Mouse (Mus musculus) G1E (cell line): ENCODE measurements around the gene Dync1li1. TPM values are rescaled to one million over a fixed set of nuclear protein-coding genes. Genes with fewer than 3 reads are reported as not detected.

Experiments
- ATAC-seq: 2 replicates; pipeline ENCODE4 v1.8.0; 2016; ENCODE audit warnings: mild to moderate bottlenecking; ENCODE audit not compliant: insufficient number of reproducible peaks, poor library complexity, low FRiP score, severe bottlenecking; ENCODE audit errors: extremely low read depth
- DNase-seq: peaks from one replicate; pipeline ENCODE4 v3.0.0; 2012; ENCODE audit warnings: low spot score
- H3K27me3 ChIP-seq: 2 replicates; pipeline ENCODE4 v1.6.1; 2012; ENCODE audit warnings: mild to moderate bottlenecking, low read length, inconsistent platforms; ENCODE audit not compliant: insufficient read depth
- H3K36me3 ChIP-seq: replicated peaks from 2 replicates; pipeline ENCODE3; 2012; ENCODE audit warnings: mild to moderate bottlenecking, inconsistent platforms
- H3K4me1 ChIP-seq: 2 replicates; pipeline ENCODE4 v1.6.1; 2012; ENCODE audit warnings: low read depth, low read length, inconsistent platforms, mixed read lengths; ENCODE audit not compliant: insufficient read depth
- H3K4me3 ChIP-seq: 2 replicates; pipeline ENCODE4 v1.5.1; 2012; ENCODE audit warnings: low read depth, mild to moderate bottlenecking, inconsistent platforms, low read length, moderate library complexity, mixed read lengths
- H3K9me3 ChIP-seq: replicated peaks from 2 replicates; pipeline ENCODE4 v1.6.1; 2012; ENCODE audit warnings: inconsistent platforms
- CTCF ChIP-seq: IDR thresholded peaks from 2 replicates; pipeline ENCODE4 v1.5.1; 2012; ENCODE audit warnings: low read depth, low read length, inconsistent platforms, mixed read lengths
- GATA1 ChIP-seq: IDR thresholded peaks from 2 replicates; pipeline ENCODE4 v1.6.1; 2012; ENCODE audit warnings: borderline replicate concordance, low read length, inconsistent platforms, mixed read lengths
- GATA2 ChIP-seq: IDR thresholded peaks from 2 replicates; pipeline ENCODE4 v1.6.1; 2012; ENCODE audit warnings: low read depth, low read length, inconsistent platforms, borderline replicate concordance
- POLR2AphosphoS5 ChIP-seq: IDR thresholded peaks from 2 replicates; pipeline ENCODE4 v1.6.1; 2012; ENCODE audit warnings: low read depth, low read length, inconsistent platforms; ENCODE audit not compliant: insufficient replicate concordance
- TAL1 ChIP-seq: conservative IDR thresholded peaks from 2 replicates; pipeline ENCODE4 v1.6.1; 2012; ENCODE audit warnings: low read depth, low read length, inconsistent platforms, mixed read lengths
- polyA plus RNA-seq: library from polyadenylated mRNA; stranded (reverse); fragments of >175 nt; gene quantifications from 2 replicates; pipeline ENCODE4 v1.2.3, GENCODE M21; 2012
- total RNA-seq, 2 experiments: library from RNA; stranded (forward) in 1 of 2; stranded (reverse) in 1 of 2; fragments of 200-1000 nt in 1 of 2; fragments of >200 nt in 1 of 2; fragmentation: Nextera tagmentation in 1 of 2; gene quantifications; 2 replicates each; pipeline ENCODE4 v1.2.3; 2014 to 2017

Gene Dync1li1
- total and polyA plus RNA-seq, 3 experiments = 21.2 to 57.2 (median 34.8) TPM

GRCm38 (mm10) chr9:114752311-114752710 is 63.7 kb downstream of the Dync1li1 start:
- Histone ChIP-seq H3K27me3 (no peaks in the 10 kb centered on the region), H3K36me3 (peaks cover 85% of the 10 kb centered on the region), H3K4me3 (no peak overlapping the region), H3K9me3 (no peaks in the 10 kb centered on the region), H3K4me1 (peaks cover 29% of the 10 kb centered on the region)
- TF ChIP-seq CTCF (no peak), TAL1 (no peak), POLR2AphosphoS5 (no peak), GATA2 (no peak), GATA1 (no peak)
- DNase-seq (no peak), ATAC-seq (no peak)

GRCm38 (mm10) chr9:114752863-114753484 is 64.4 kb downstream of the Dync1li1 start:
- peaks cover 84% of the 10 kb centered on the region for H3K36me3 ChIP-seq
- H3K4me3 ChIP-seq = peak overlapping the region; percentile 74
- DNase-seq = peak; percentile 89
- peak; percentile 90 for ATAC-seq
- H3K4me1 ChIP-seq = peaks cover 29% of the 10 kb centered on the region
- TF ChIP-seq TAL1 (no peak), GATA2 (no peak), CTCF (peak; percentile 94), GATA1 (no peak)
- no peaks in the 10 kb centered on the region for H3K9me3 ChIP-seq
- no peaks in the 10 kb centered on the region for H3K27me3 ChIP-seq

GRCm38 (mm10) chr9:114758272-114758671 is 69.7 kb downstream of the Dync1li1 start:
- H3K4me1 ChIP-seq = peaks cover 50% of the 10 kb centered on the region
- ATAC-seq = no peak
- TF ChIP-seq CTCF (no peak), TAL1 (no peak), GATA2 (no peak), GATA1 (no peak), POLR2AphosphoS5 (no peak)

GRCm38 (mm10) chr9:114758801-114759200 is 70.2 kb downstream of the Dync1li1 start:
- DNase-seq (no peak), ATAC-seq (no peak)
- no peaks in the 10 kb centered on the region for H3K9me3 ChIP-seq
- no peak overlapping the region for H3K4me3 ChIP-seq
- TF ChIP-seq POLR2AphosphoS5 (no peak), CTCF (no peak), GATA2 (no peak), TAL1 (no peak), GATA1 (no peak)
- peaks cover 94% of the 10 kb centered on the region for H3K36me3 ChIP-seq
- no peaks in the 10 kb centered on the region for H3K27me3 ChIP-seq
- H3K4me1 ChIP-seq = peaks cover 51% of the 10 kb centered on the region

More at GRCm38 (mm10) chr9:114758272-114758671, 69.7 kb downstream of the Dync1li1 start:
- no peaks in the 10 kb centered on the region for H3K9me3 ChIP-seq
- H3K27me3 ChIP-seq = no peaks in the 10 kb centered on the region
- no peak overlapping the region for H3K4me3 ChIP-seq
- no peak for DNase-seq
- peaks cover 89% of the 10 kb centered on the region for H3K36me3 ChIP-seq

GRCm38 (mm10) chr9:114759886-114760285 is 71.3 kb downstream of the Dync1li1 start:
- TF ChIP-seq CTCF = no peak
- TF ChIP-seq TAL1 = no peak
- no peak for TF ChIP-seq GATA2
- TF ChIP-seq GATA1 = no peak
- TF ChIP-seq POLR2AphosphoS5 = no peak
- H3K4me3 ChIP-seq = no peak overlapping the region
- H3K9me3 ChIP-seq = no peaks in the 10 kb centered on the region
- peaks cover 50% of the 10 kb centered on the region for H3K4me1 ChIP-seq
- no peaks in the 10 kb centered on the region for H3K27me3 ChIP-seq
- H3K36me3 ChIP-seq = peaks cover 96% of the 10 kb centered on the region
- ATAC-seq = no peak
- no peak for DNase-seq

- no peaks in the 10 kb centered on the region for H3K27me3 ChIP-seq
- TF ChIP-seq TAL1 = no peak
- no peak for TF ChIP-seq POLR2AphosphoS5
- no peak for TF ChIP-seq GATA1
- TF ChIP-seq GATA2 = no peak
- TF ChIP-seq CTCF = no peak
- H3K9me3 ChIP-seq = no peaks in the 10 kb centered on the region
- peaks cover 96% of the 10 kb centered on the region for H3K36me3 ChIP-seq
- peaks cover 49% of the 10 kb centered on the region for H3K4me1 ChIP-seq
- no peak overlapping the region for H3K4me3 ChIP-seq
- ATAC-seq (no peak), DNase-seq (no peak)
These were observed 71.8 kb downstream of the Dync1li1 start for GRCm38 (mm10) chr9:114760353-114760752.
